Mouse (Mus musculus) liver, embryonic 18 days (tissue): ENCODE data around the gene Olfr648. TPM values are rescaled to one million over a fixed set of nuclear protein-coding genes. Genes with fewer than 3 reads are reported as not detected.

Experiments
- polyA plus RNA-seq: library from polyadenylated mRNA; depleted of rRNA; stranded (reverse); fragments of >200 nt; gene quantifications from 2 replicates; pipeline ENCODE4 v1.2.3, GENCODE M21; 2012; rRNA removed

The Olfr648 gene
- polyA plus RNA-seq = 0.01 and 0.03 TPM in 2 replicates

GRCm38 (mm10) chr7:104183292-104183691 lies at the start of gene Olfr648:
TSS of gene Olfr648 (minus strand) at chr7:104183392.

GRCm38 (mm10) chr7:104218701-104219569 lies 35.7 kb upstream of the Olfr648 start, which contains the start of gene Trim6:
TSS of gene Trim6 (plus strand) at chr7:104218793.

GRCm38 (mm10) chr7:104195885-104196284 lies 12.7 kb upstream of the Olfr648 start, which contains the start of gene Olfr649:
TSS of gene Olfr649 (minus strand) at chr7:104195985.

GRCm38 (mm10) chr7:104150456-104150855 lies 32.7 kb downstream of the Olfr648 start, which contains the start of gene Ubqlnl:
TSS of gene Ubqlnl (minus strand) at chr7:104150556.

GRCm38 (mm10) chr7:104143179-104143578 lies 40.0 kb downstream of the Olfr648 start, which contains the start of gene Ubqln3:
TSS of gene Ubqln3 (minus strand) at chr7:104143279.

GRCm38 (mm10) chr7:104137305-104137704 lies 45.9 kb downstream of the Olfr648 start, which contains the start of gene Olfr643:
TSS of gene Olfr643 (minus strand) at chr7:104137405.

GRCm38 (mm10) chr7:104129726-104130125 lies 53.5 kb downstream of the Olfr648 start, which contains the start of gene Ubqln5:
TSS of gene Ubqln5 (minus strand) at chr7:104129826.

Other genes with a start within 250 kb of the Olfr648 start
- gene Olfr632, start 249.0 kb downstream of the Olfr648 start, polyA plus RNA-seq = 0.49 and 0.53 TPM in 2 replicates
- gene Olfr633, start 239.0 kb downstream of the Olfr648 start, polyA plus RNA-seq = 0.01 TPM in 1 of 2 replicates, not detected in the other
- gene Olfr635, start 212.2 kb downstream of the Olfr648 start, polyA plus RNA-seq = 0.01 TPM in 1 of 2 replicates, not detected in the other
- gene Olfr638, start 184.6 kb downstream of the Olfr648 start, polyA plus RNA-seq = 0.04 TPM in 1 of 2 replicates, not detected in the other
- gene Olfr639, start 166.1 kb downstream of the Olfr648 start, polyA plus RNA-seq = not detected in 2 replicates
- not detected in 2 replicates for gene Olfr640, start 157.8 kb downstream of the Olfr648 start, polyA plus RNA-seq
- gene Olfr641, start 147.9 kb downstream of the Olfr648 start, polyA plus RNA-seq = not detected in 2 replicates
- gene Olfr642, start 130.7 kb downstream of the Olfr648 start, polyA plus RNA-seq = not detected in 2 replicates
- not detected in 2 replicates for gene 4930516K23Rik, start 121.9 kb downstream of the Olfr648 start, polyA plus RNA-seq
- gene Olfr644, start 111.5 kb downstream of the Olfr648 start, polyA plus RNA-seq = not detected in 2 replicates
- not detected in 2 replicates for gene Olfr645, start 97.9 kb downstream of the Olfr648 start, polyA plus RNA-seq
- gene Olfr646, start 78.5 kb downstream of the Olfr648 start, polyA plus RNA-seq = not detected in 2 replicates
- not detected in 2 replicates for gene Ubqln5, start 53.6 kb downstream of the Olfr648 start, polyA plus RNA-seq
- gene Olfr643, start 46.0 kb downstream of the Olfr648 start, polyA plus RNA-seq = not detected in 2 replicates
- not detected in 2 replicates for gene Ubqln3, start 40.1 kb downstream of the Olfr648 start, polyA plus RNA-seq
- gene Ubqlnl, start 32.8 kb downstream of the Olfr648 start, polyA plus RNA-seq = not detected in 2 replicates
- gene Olfm5, start 18.6 kb downstream of the Olfr648 start, polyA plus RNA-seq = not detected in 2 replicates
- gene Olfr649, start 12.6 kb upstream of the Olfr648 start, polyA plus RNA-seq = not detected in 2 replicates
- gene Trim6, start 35.4 kb upstream of the Olfr648 start, polyA plus RNA-seq = 0.81 and 0.87 TPM in 2 replicates
- gene Trim34a, start 61.1 kb upstream of the Olfr648 start, polyA plus RNA-seq = 7.1 and 9.7 TPM in 2 replicates
- 1.1 TPM in 2 replicates for gene Trim5, start 104.7 kb upstream of the Olfr648 start, polyA plus RNA-seq
- gene Trim12a, start 132.1 kb upstream of the Olfr648 start, polyA plus RNA-seq = 8.1 and 9.8 TPM in 2 replicates
- 0.06 and 0.09 TPM in 2 replicates for gene Trim34b, start 146.1 kb upstream of the Olfr648 start, polyA plus RNA-seq
- gene Trim12c, start 170.0 kb upstream of the Olfr648 start, polyA plus RNA-seq = 4.3 and 5.4 TPM in 2 replicates
- 2.0 and 2.1 TPM in 2 replicates for gene Trim30b, start 186.5 kb upstream of the Olfr648 start, polyA plus RNA-seq
- 0.65 and 0.76 TPM in 2 replicates for gene Trim30c, start 217.4 kb upstream of the Olfr648 start, polyA plus RNA-seq